Mouse (Mus musculus): ENCODE data around the gene Gtf2ird2.

- TF ChIP-seq CTCF (IDR thresholded peaks at IDR 0.05; ENCODE audit: low read depth, low read length) (no peak), POLR2A (IDR thresholded peaks at IDR 0.05; ENCODE audit: extremely low read depth, insufficient read depth, low read length) (no peak)
Observed at GRCm38 (mm10) chr5:134170167-134170566, 13.7 kb upstream of the Gtf2ird2 start.
